Mouse (Mus musculus) spleen, postnatal 4 days (tissue): ENCODE results near the gene Rpl36a.

Experiments
- DNase-seq, 2 experiments: peaks; one replicate each; pipeline ENCODE4 v3.0.0; 2022; ENCODE audit warnings: low spot score in 2 of 2

Gene Rpl36a

DNA sequence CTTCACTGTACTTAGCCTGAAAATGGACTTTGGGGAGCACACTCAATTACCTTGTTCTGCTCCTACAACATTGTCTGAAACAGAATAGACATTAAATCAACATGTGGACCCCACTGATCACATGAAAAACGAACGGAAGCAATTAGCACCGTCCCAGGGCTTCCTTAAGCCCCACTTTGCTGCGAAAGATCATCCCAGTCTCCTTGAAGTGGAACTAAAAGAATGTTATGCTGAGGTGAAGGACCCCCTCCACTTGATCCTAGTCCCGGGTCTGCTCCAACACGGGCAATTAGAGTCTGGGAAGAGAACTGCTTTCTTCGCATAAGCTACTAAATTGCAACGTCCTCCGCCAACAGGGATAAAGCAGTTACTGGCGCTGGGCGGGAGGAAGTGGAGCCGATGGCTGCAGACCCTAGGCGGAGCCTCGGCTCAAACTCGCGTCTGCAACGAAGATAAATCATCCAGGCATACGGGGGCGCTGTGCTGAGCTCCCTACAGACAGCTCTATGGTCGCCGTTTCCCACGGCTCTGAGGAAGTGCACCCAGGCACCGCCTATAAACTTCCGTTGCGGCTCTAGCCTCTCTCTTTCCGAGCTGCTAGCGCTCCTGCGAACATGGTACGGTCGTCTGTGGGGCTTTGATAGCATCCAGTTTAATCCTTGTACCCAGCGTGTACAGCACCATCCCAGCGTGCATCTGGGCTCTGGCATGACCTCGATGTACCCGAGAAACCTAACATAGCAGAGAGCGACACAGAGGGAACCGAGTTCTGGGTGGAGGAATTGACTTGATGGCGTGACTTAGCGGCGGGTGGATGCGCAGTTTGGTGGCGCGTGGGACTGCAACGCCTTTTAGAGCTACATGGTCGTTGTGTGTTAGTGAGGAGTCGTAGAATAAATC, at the start of gene Rpl36a:
Gene Rpl36a (plus strand): TSS at position 552 of the 900 bp plus-strand sequence.
- DNase-seq: peak; percentile 90 to 96

DNA sequence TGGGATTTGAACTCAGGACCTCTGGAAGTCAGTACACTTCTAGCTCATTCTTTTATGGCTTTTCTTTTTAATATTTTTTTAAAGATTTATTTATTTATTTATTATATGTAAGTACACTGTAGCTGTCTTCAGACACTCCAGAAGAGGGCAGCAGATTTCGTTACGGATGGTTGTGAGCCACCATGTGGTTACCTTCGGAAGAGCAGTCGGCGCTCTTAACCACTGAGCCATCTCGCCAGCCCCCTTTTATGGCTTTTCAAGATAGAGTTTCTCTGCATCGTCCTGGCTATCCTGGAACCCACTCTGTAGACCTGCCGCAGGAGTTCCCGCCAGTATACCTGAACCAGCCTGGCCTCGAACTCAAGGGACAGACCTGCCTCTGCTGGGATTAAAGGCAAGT, 45.7 kb upstream of the Rpl36a start:
- DNase-seq: peak in 1 of 2 experiments; percentile 19

DNA sequence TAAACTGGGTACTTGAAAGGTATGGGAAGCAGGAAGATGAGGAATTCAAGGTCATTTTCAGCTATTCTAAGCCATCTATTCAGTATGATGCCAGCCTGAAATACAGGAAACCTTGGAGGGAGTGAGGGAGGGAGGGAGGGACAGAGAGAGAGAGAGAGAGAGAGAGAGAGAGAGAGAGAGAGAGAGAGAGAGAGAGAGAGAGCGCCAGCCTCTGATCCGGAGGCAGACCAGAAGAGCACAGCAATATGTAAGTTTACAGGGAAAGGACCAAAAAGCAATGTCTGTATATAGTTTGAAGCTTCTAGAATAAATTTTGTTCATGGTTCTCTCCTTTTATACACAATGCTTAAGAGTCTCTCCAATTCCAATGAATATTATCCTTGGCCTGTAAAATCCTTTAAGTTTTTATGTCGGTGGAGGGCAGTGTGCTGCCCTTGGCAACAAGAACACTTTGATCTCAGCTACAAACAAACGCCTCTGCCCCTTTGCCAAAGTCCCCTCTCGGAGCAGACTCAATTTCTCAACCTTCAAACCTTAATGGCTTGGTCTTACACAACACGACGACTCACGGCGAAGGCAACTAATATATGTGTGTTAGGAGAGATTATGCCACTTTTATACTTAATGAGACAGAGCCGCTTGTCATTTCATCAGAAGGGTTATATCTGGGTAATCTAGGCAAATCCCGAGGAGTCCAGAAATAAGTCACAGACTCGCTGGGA, 44.9 kb upstream of the Rpl36a start:
- no peak for DNase-seq

DNA sequence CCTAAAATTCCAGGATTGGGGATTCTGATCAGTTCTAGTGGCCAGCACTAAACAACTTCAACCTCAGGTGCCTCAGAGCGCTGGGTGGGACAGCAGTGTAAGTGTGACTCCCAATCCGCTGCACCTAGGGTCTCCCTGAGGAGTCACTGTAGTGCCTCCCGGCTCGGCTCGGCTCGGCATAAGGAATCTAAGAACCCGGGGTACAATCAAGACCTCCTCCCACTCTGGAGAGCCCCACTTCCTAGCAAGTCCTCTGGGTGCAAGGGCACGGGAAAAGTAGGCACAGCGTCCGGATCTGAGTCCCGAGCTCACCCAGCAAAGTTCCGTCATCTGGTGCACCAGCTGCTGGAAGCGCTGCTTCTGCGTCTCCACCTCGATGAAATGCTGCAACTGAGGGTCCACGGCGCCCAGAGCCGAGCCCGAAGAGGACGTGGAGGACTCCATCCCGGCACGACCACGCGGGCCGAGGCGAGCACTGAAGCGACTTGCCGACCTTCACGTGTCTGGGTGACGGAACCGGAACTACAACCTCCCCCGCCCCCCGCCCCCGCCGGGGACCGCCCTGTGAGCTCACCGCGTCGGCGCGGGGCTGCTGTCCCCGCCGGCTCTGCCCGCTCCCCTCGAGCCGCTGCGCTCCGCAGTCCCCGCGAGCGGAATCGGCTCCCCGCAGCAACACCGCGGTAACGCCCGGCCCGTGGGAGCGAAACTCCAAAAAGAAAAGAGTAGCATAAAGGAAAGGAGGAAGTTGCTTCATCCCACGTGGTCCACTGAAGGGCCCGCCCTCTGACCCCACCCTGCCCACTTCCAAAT, 44.1 kb upstream of the Rpl36a start, which contains the start of gene Timm8a1:
Gene Timm8a1 (minus strand): TSS at position 721 of the 810 bp plus-strand sequence.
- DNase-seq: peak; percentile 45 to 79

DNA sequence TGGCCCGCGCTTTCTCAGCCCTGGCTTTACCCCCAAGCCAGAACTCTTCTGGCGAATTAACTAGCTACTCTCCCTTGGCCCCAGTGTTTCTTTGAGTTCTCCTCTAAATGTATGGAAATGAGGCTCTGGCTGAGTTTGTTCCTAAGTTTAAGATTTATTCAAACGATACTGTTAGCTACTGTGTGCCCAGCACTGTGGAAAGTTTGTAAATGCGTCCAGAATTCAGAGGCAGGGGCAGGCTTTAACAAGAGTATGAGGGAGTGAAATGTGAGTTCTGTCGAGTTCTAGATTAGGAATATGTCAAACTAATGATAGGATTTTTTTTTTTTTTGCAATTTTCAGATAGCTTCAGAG, 43.5 kb upstream of the Rpl36a start:
- no peak for DNase-seq

DNA sequence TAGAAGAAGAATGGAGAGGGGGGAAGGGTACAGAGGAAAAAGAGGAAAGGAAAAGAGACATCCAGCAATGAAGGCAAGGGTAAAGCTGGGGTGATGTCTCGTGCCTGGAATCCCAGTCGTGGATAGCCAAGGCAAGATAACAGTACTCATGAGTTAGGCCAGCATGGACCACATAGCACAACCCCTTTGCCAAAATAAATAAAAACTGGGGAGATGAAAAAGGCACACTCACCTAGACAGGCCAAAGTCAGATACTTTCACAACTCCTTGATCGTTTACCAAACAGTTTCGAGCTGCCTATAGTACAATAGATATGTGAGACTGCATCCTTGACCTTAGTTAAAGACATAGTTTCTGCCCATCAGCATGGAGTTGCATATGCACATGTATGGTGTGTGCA, 38.1 kb upstream of the Rpl36a start:
- DNase-seq: no peak

DNA sequence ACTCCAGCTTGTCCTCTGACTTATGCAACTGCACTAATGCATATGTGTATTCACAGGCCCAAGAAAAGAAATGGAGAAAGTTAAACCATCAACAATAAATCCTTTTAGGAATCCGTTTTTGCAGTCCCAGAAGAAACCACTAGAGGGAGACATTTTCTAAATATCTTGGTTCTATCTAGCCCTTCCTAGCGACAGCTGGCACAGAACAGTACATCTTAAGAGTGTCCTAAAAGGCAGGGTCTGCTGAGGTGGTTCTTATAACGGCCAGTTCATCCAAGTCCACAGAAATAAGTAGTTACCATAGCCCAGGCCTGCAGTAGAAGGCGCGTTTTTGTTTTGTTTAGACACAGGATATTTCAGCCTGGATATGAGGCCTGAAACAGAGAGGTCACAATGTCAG, 34.6 kb upstream of the Rpl36a start:
- DNase-seq: no peak

DNA sequence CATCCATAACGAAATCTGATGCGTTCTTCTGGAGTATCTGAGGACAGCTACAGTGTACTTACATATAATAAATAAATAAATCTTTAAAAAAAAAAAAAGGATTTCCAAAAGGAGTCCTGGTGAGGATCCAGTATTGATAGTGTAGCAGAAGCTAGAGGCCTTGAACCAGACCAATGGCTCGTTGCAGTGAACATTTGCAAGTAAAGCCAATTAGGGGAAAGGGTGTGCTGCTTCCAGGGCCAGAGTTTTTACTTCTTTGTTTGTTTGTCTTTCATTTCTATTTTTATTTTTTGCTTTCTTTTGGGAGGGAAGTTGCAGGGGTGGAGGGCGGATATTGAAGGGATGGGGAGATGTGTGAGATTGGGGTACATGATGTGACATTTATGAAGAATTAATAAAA, 32.1 kb upstream of the Rpl36a start:
- no peak for DNase-seq

DNA sequence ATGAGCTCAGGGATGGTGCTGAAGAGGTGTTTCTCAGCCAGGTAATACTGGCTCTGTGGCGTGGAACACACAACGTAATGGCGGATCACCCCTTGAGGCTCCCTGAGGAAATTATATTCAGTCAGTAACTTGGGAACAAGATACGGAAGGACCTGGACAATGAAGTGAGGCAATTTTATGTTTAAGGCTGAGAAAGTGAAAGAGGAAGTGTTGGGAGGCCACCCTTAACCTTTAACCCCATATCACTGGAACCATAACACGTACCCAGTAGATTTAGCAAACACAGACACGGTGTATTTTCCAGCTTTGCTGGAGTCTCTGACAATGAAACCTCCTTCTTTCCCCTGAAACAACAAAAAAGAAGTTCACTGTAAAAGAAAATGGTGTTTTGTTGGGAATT, 31.0 kb upstream of the Rpl36a start:
- no peak for DNase-seq

DNA sequence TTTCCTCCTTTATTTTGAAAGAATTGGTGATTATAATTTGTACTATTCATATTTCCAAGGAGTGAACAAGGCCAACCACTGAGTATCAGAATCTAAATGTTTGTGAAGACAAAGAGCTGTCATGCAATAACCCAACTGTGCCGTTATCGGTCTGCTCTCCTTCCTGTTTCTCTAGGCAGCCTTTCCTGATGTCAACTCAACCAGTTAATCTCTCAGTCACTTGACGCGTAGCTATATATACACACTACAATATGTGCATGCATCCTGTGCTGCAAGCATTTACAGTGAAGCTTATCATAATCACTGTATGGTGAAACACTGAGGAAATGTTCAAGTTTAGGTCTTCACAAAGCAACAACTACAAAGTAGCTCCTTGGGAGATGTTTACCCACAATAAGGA, 21.1 kb upstream of the Rpl36a start:
- DNase-seq: no peak

DNA sequence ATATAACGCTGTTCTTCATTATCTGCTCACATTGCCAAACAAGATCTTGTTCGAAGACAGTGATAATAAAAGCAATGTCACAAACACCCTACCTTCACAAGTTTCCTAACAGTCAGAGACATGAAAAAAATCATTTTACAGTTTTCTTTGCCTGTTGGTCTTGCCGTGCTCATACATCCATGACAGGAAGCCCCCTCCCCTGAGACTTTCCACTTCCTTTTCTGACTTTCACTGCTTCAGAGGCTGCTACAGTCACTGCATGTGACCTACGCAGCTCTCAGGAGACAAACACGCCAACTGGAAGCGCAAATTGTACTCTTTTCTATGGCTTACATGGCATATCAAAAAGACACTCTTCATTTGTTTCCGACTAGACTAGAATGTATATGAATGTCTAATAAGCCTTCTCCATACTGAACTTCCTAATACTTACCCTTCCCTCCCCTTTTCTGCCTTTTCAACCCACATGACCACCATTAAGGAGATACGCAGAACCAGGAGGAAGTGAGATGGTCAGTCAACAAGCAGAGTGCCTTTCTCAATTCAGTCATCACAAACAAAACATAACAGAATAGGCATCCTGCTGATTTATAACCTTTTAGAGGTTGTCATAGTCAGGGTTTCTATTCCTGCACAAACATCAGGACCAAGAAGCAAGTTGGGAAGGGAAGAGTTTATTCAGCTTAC, 18.8 kb upstream of the Rpl36a start:
- DNase-seq: peak in 1 of 2 experiments; percentile 28

DNA sequence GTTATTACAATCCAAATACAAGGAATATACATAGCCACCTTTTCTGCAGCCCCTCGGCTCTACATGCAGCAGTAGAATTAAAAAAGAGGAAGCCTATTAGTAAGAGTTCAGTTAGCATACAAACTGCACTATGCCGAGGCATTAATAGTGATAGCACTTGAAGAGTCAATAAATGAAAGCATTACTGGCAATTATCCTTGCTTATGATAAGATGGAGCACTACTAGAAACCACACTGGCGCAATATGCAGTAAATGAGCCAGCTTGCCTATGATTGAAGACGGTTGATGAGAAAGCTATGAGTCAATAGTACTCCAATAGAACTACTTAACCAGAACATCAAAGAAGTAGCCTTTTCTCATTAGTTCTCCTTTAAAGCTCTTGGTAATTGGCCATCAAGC, 7.6 kb upstream of the Rpl36a start:
- no peak for DNase-seq

DNA sequence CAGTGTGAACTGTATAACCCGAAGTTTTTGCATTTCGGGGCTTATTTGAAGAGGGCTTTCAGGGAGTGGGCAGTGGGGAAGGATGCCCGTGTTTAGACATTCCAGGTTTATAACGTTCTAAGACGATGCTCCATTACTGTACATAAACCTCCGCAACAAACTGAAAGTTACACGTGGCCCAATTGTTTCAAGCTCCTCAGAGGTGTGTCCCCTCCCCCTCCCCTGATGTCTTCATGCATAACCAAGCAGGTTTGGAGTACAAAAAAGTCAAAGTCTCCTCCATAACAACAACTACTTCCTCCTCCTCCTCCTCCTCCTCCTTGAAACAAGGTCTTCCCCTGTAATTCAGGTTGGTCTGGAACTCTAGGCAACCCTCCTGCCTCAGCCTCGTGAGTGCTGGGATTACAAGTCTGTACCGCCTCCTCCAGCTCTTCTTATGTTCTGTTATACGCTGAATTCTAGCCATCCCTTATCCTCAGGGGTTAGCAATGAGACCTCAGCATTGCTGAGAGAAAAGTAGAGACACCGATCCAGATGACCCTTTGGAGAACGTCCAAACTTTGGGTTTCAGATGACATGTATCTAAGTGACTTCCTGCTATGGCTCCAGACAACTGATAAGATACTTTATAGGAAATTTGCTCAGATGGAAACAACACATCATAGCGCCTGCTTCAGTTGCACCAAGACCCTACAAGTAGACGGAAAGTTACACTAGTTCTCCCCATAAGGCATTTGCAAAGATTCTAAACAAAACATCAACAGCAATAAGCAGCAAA, 4.7 kb upstream of the Rpl36a start:
- no peak for DNase-seq

DNA sequence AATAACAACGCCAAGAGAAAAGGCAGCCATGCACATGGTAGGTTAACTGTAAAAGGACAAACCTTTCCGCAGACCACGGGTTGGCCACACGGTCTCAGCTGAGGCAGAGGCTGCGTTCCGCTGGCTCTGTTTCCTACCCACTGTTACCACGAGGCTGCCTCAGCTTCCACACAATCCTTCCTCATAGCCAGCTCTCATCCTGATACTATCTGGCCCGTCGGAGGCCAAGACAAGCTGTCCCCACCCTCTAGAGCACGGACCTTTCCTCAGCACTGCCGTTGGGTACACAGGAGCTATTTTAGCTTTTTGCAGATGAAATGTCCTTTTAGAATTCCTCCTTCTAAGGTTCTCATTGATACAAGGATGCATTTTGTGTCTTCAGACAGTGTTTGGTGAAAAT, 3.2 kb upstream of the Rpl36a start:
- no peak for DNase-seq

DNA sequence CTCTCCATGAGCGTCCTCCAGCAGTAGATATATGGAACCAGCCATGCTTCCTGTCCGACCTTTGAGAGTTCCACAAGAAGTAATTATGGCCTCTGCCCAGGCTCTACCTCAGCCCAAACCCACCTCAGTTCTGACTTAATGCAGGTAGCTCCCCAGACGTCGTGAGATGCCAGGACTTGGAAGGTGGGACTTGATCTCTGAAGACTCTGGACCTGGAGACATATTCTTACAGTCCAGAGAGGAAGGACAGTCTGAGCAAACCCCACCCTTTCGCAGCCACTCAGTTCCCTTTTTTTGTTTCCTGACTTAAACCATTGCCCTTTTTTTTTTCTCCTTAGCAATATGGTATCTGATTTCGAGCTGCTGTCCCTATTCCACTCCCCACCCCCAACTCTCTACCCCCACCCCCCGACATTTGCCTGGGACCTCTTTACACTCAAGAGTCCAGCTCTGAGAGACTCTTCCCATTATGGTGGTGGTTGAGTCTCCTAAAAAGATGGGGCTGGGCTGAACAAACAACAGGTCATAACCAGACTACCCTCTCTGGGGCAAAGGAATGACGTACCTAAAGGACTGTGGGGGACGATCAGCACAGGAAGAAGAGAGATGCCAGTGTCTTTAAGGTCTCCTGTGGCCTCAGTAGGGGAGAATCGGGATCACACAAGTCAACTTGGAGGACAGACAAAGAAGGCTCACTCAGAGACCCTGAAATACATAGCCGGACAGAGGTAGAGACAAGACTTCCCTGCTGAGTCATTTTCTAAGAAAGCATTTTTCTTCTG, 2.4 kb upstream of the Rpl36a start, which contains the start of gene Btk:
Gene Btk (minus strand): TSS at position 683 of the 782 bp plus-strand sequence.
- DNase-seq: no peak

DNA sequence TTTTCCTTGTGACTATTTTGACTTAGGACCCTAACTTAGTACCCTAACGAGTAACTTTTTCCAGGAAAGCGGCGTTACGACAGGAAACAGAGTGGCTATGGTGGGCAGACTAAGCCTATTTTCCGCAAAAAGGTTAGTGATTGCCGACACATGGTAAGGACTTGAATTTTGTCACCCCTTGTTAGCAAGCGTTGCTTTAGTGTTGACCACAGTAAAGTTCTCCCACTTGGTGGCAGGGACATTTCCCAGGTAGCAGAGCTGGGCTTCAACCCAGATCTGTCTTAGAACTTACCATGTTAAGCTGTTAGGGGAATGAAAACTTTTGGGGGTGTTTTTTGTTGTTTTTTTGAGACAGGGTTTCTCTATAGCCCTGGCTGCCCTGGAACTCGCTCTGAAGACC, 993 bp downstream of the Rpl36a start:
- no peak for DNase-seq

DNA sequence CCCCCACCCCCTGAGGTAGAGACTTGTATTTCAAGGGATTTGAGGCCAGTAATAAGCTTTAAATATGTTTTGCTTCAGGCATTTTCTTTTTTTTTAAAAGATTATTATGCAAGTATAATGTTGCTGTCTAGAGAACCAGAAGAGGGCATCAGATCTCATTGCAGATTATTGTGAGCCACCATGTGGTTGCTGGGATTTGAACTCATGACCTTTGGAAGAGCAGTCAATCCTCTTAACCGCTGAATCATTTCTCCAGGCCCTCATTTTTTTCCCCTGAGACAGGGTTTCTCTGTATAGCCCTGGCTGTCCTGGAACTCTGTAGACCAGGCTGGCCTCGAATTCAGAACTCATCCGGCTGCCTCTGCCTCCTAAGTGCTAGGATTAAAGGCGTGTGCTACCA, 2.8 kb downstream of the Rpl36a start:
- no peak for DNase-seq

DNA sequence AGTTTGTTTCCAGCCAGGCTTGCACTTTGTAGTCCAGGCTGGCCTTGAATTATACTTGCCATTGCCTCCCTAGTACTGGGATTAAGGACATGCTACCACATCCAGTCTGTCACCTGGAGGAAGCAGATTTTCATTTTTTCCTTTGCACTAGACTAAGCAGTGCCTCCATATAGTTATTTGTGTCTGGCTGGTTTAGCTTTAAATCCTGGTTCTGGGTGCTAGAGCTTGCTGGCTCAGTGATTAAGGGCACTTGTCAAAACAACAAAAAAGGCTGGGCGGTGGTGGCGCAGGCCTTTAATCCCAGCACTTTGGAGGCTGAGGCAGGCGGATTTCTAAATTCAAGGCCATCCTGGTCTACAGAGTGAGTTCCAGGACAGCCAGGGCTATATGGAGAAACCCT, 3.5 kb downstream of the Rpl36a start:
- no peak for DNase-seq

DNA sequence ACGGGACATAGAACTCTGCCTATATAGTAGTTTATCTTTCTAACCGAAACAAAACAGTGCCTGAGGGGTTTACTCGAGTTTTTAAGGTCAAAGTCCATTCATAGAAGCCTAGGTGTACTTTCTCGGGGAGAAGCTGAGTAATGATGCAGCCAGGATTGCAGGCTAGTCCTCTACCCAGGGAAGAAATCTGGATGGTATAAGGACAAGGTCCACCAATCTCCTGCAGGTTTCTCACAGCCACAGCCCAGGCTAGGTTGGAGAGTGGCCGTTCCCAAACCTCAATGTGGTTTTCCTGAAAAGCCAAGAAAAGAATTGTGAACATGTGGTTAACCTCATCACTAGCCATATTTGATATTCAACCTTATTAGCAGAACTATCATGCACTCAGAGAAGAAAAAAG, 4.4 kb downstream of the Rpl36a start:
- DNase-seq: no peak
